Mouse (Mus musculus): ENCODE results near the gene Atp2b4. TPM values are rescaled to one million over a fixed set of nuclear protein-coding genes. Genes with fewer than 3 reads are reported as not detected.
A peak's percentile ranks its signal among the peaks of the same experiment; 100 is the strongest.
"Not testable (repeated sequence)": the region's sequence is repeated elsewhere in the genome, so short reads cannot be mapped to it uniquely, and the experiment has no call there.

The Atp2b4 gene
- total and polyA plus RNA-seq, 3 experiments: 6.6 to 22.3 (median 21.3) TPM

DNA sequence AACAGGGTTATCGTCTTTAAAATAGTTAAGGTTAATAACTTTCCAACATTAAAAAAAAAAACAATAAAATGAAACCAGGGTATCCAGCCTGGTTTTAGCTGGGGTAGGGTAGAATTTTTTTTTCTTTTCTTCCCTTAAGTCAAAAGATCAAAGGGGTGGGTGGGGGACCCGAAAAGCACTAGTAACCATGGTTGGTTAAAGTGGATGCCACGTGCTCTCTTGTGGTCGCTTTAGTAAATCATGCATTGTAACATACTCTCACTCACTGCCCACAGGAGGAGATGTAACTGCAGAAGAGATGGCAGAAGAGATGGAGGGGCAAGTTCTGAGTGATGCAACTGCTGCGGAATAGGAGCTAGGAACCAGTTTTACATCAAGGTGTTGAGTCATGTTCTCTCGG lies 89.5 kb downstream of the Atp2b4 start:
- no peaks in the 10 kb centered on the region for H3K36me3 ChIP-seq (ENCODE audit: control insufficient read depth, insufficient read depth, low read length)
- WGBS: 84% methylated on average over 6 of the region's 6 CpGs
- no peak overlapping the region for H3K4me3 ChIP-seq
- no peak for DNase-seq
- intact Hi-C loops (cut with DNase I): no loop called here
- no peak overlapping the region for H3K9ac ChIP-seq (ENCODE audit: low read depth, low read length)
- no peak overlapping the region for H3K27ac ChIP-seq
- H3K4me1 ChIP-seq (ENCODE audit: control insufficient read depth, insufficient read depth, low read length): no peaks in the 10 kb centered on the region; the same call in 1 of the 2 replicates
- no peaks in the 10 kb centered on the region for H3K27me3 ChIP-seq (ENCODE audit: control insufficient read depth, insufficient read depth, low read length)
- no peak for TF ChIP-seq POLR2A (IDR thresholded peaks at IDR 0.05; ENCODE audit: insufficient read depth, low read depth, low read length)
- no peak for TF ChIP-seq EP300 (IDR thresholded peaks at IDR 0.05; ENCODE audit: insufficient read depth, low read depth, low read length)
- TF ChIP-seq CTCF (IDR thresholded peaks at IDR 0.05): no peak
- H3K79me2 ChIP-seq (replicated peaks; ENCODE audit: control insufficient read depth, insufficient read depth, low read length): no peaks in the 10 kb centered on the region

- no peak for DNase-seq
- WGBS: 64% methylated on average over 6 of the region's 6 CpGs
- Histone ChIP-seq H3K27me3 (ENCODE audit: control insufficient read depth, insufficient read depth, low read length) (no peaks in the 10 kb centered on the region), H3K4me1 (ENCODE audit: control insufficient read depth, insufficient read depth, low read length) (no peaks in the 10 kb centered on the region; the same call in 1 of the 2 replicates), H3K9ac (ENCODE audit: low read depth, low read length) (no peak overlapping the region), H3K79me2 (replicated peaks; ENCODE audit: control insufficient read depth, insufficient read depth, low read length) (no peaks in the 10 kb centered on the region), H3K4me3 (no peak overlapping the region), H3K27ac (no peak overlapping the region), H3K36me3 (ENCODE audit: control insufficient read depth, insufficient read depth, low read length) (no peaks in the 10 kb centered on the region)
- TF ChIP-seq EP300 (IDR thresholded peaks at IDR 0.05; ENCODE audit: insufficient read depth, low read depth, low read length) (no peak), POLR2A (IDR thresholded peaks at IDR 0.05; ENCODE audit: insufficient read depth, low read depth, low read length) (no peak), CTCF (IDR thresholded peaks at IDR 0.05) (no peak)
- intact Hi-C loops (cut with DNase I): no loop called here
Observed at GRCm38 (mm10) chr1:133710895-133711294, 89.9 kb downstream of the Atp2b4 start.

DNA sequence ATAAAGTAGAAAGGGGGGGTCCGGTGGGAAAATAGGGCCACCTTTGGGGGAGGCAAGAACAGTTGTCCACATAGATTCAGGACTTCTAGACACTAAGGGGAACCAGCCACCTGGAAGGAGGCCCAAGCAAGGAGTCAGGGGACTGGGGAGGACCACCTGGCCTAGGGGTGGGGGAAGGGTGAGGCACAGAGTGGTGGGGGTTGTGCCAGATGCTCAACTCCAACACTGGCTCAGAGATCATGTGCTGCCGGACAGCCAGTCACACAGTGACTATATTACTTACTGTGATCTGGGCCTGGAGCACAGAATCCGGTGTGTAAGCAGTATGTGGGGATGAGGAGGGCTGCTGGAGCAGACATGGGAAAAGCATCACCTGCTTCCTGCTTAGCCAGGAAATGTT lies 91.5 kb downstream of the Atp2b4 start:
- Histone ChIP-seq H3K4me1 (ENCODE audit: control insufficient read depth, insufficient read depth, low read length) (no peaks in the 10 kb centered on the region; the same call in 1 of the 2 replicates), H3K36me3 (ENCODE audit: control insufficient read depth, insufficient read depth, low read length) (no peaks in the 10 kb centered on the region), H3K4me3 (no peak overlapping the region), H3K79me2 (replicated peaks; ENCODE audit: control insufficient read depth, insufficient read depth, low read length) (no peaks in the 10 kb centered on the region), H3K27me3 (ENCODE audit: control insufficient read depth, insufficient read depth, low read length) (no peaks in the 10 kb centered on the region), H3K9ac (ENCODE audit: low read depth, low read length) (no peak overlapping the region), H3K27ac (no peak overlapping the region)
- intact Hi-C loops (cut with DNase I): no loop called here
- WGBS: 78% methylated on average over 3 of the region's 3 CpGs
- no peak for DNase-seq
- TF ChIP-seq POLR2A (IDR thresholded peaks at IDR 0.05; ENCODE audit: insufficient read depth, low read depth, low read length) (no peak), CTCF (IDR thresholded peaks at IDR 0.05) (no peak), EP300 (IDR thresholded peaks at IDR 0.05; ENCODE audit: insufficient read depth, low read depth, low read length) (no peak)

DNA sequence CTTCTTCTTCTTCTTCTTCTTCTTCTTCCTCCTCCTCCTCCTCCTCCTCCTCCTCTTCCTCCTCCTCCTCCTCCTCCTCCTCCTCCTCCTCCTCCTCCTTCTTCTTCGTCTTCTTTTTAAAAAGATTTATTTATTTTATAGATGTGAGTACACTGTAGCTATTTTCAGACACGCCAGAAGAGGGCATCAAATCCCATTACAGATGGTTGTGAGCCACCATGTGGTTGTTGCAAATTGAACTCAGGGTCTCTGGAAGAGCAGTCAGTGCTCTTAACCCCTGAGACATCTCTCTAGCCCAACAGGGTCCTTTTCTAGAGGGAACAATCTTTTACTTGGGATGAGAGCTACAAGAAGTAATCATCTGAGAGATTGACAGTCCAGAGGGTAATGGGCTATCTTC lies 99.0 kb downstream of the Atp2b4 start:
- H3K9ac ChIP-seq (ENCODE audit: low read depth, low read length); H3K27ac ChIP-seq; DNase-seq; H3K4me3 ChIP-seq; H3K4me1 ChIP-seq (ENCODE audit: control insufficient read depth, insufficient read depth, low read length); H3K79me2 ChIP-seq (replicated peaks; ENCODE audit: control insufficient read depth, insufficient read depth, low read length); intact Hi-C loops (cut with DNase I); H3K36me3 ChIP-seq (ENCODE audit: control insufficient read depth, insufficient read depth, low read length); H3K27me3 ChIP-seq (ENCODE audit: control insufficient read depth, insufficient read depth, low read length): not testable (repeated sequence)
- WGBS: 25% methylated on average over 1 of the region's 2 CpGs
- TF ChIP-seq CTCF (IDR thresholded peaks at IDR 0.05): peak; percentile 56

DNA sequence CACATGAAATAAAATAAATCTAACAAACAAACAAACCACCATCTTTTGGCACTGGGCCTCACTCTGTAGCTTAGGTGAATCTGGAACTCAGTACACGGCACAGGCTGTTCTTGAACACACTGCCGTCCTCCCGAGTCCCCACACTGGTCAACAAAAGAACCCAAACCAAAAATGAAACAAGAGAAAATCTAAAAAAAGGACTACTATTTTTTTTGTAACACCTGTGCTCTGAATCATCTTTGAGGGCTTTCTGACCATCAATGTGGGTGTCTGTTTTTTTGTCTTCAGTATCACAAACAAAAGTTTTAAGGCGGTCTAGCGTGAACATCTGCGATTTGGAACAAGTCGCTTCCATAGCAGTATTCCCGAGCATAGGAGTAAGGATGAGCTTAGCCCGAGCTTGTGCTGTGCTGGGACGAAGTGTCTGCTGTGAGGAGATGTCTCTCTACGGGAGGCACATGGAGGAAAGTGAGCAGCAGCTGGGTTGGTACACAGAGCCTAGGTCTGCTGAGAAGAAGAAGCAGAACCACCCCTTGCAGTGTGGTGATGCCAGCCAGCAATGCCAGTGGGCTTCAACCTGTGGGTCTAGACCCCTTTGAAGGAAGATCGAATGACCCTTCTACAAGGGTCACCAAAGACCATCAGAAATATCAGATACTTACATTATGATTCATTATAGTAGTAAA lies 102.8 kb downstream of the Atp2b4 start:
- Histone ChIP-seq H3K9ac (ENCODE audit: low read depth, low read length) (no peak overlapping the region), H3K79me2 (replicated peaks; ENCODE audit: control insufficient read depth, insufficient read depth, low read length) (no peaks in the 10 kb centered on the region), H3K27me3 (ENCODE audit: control insufficient read depth, insufficient read depth, low read length) (no peaks in the 10 kb centered on the region), H3K4me3 (no peak overlapping the region), H3K27ac (no peak overlapping the region), H3K4me1 (ENCODE audit: control insufficient read depth, insufficient read depth, low read length) (peaks cover 12% of the 10 kb centered on the region), H3K36me3 (ENCODE audit: control insufficient read depth, insufficient read depth, low read length) (no peaks in the 10 kb centered on the region)
- DNase-seq: no peak
- 95% methylated on average over 12 of the region's 12 CpGs for whole genome bisulfite sequencing
- no peak for TF ChIP-seq POLR2A (IDR thresholded peaks at IDR 0.05; ENCODE audit: insufficient read depth, low read depth, low read length)
- TF ChIP-seq EP300 (IDR thresholded peaks at IDR 0.05; ENCODE audit: insufficient read depth, low read depth, low read length): no peak
- TF ChIP-seq CTCF (IDR thresholded peaks at IDR 0.05): no peak
- intact Hi-C loops (cut with DNase I): no loop called here

DNA sequence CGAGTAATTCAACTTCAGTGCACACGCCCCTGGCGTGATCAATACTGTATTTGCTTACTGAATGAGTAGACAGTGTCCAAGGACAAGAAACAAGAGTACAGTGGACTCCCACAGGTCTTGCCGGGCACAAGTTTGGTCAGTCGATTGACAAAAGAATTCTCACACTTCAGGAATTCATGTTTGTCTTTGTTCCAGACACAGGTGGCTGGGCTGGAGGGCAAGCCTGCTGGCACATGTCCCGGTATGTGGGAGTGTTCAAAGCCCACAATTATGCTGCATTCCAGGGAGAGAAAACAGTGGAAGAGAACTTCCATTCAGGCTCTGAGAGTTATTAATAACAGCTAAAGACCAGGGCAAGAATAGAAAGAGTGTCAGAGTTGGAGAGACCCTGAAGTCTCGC lies 104.9 kb downstream of the Atp2b4 start:
- WGBS: 21% methylated on average over 7 of the region's 7 CpGs
- peak in 1 of 2 experiments; percentile 28 for DNase-seq
- H3K9ac ChIP-seq (ENCODE audit: low read depth, low read length): no peak overlapping the region
- no peaks in the 10 kb centered on the region for H3K27me3 ChIP-seq (ENCODE audit: control insufficient read depth, insufficient read depth, low read length)
- H3K36me3 ChIP-seq (ENCODE audit: control insufficient read depth, insufficient read depth, low read length): no peaks in the 10 kb centered on the region
- no peaks in the 10 kb centered on the region for H3K79me2 ChIP-seq (replicated peaks; ENCODE audit: control insufficient read depth, insufficient read depth, low read length)
- peaks cover 12% of the 10 kb centered on the region for H3K4me1 ChIP-seq (ENCODE audit: control insufficient read depth, insufficient read depth, low read length)
- TF ChIP-seq CTCF (IDR thresholded peaks at IDR 0.05): no peak
- TF ChIP-seq POLR2A (IDR thresholded peaks at IDR 0.05; ENCODE audit: insufficient read depth, low read depth, low read length): no peak
- no peak for TF ChIP-seq EP300 (IDR thresholded peaks at IDR 0.05; ENCODE audit: insufficient read depth, low read depth, low read length)
- 0 out of 2 replicates have a peak overlapping the region, but pooled peaks have one; percentile 4 for H3K27ac ChIP-seq
- intact Hi-C loops (cut with DNase I): no loop called here
- no peak overlapping the region for H3K4me3 ChIP-seq
